Mouse (Mus musculus): ENCODE data around the gene Vmn2r15.

Gene Vmn2r15

DNA sequence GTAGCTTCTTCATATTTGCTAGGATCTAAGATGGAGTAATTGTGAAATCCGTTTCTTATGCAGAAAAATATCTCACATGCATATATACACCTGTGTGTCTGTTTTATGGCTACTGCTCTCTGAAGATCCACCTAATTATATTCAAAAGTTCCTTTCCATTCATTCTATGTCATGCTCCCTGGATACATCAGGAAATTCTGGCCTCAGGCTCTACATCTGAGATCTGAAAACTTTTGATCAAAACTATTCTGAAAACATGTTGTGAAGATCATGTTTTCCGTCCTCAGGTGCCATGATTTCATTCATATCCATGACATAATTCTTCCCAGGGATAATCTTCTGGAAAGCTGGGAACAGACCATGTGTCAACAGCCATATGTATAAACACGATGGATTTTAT lies at the start of gene Vmn2r15:
Gene Vmn2r15 (minus strand): TSS at position 101 of the 400 bp plus-strand sequence.
- no peak for DNase-seq (ENCODE audit: low spot score)

DNA sequence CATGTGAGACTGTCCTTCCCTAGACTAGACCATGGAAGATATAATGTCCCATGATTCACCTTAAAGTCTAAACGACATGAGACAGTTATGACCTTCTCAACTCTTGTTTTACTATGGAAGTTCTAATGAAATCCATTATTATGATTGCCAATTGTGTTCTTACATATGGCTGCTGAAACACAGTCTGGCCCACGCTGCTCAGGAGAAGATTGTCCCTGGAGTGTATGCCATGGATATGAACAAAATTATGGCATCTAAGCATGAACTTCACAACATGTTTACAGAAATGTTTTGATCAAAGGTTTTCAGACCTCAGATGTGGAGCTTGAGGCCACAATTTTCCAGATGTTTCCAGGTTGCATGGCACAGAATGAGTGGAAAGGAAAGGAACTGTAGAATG lies 32.4 kb upstream of the Vmn2r15 start, which contains the start of gene Vmn2r16:
Gene Vmn2r16 (plus strand): TSS at position 301 of the 400 bp plus-strand sequence.
- DNase-seq (ENCODE audit: low spot score), result no peak

DNA sequence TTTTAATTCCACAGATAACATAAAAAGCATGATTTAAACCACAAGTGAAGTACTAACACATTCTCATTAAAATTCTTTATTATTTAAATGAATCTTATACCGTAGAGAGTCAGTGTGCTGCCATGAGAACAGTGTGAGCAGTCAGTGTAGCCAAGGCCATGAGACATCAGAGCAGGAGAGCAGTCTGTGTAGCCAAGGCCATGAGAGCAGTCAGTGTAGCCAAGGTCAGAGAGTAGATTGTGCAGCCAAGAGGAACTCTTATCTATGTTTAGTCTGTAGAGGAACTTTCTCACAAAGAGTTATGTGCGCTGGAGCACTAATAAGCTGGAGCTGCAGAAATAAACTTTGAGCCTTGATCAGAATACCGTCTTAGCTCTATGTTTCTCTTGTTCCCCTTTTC lies 2.8 kb downstream of the Vmn2r15 start:
- no peak for DNase-seq (ENCODE audit: low spot score)
